Mouse (Mus musculus): ENCODE measurements around the gene Kctd19. TPM values are rescaled to one million over a fixed set of nuclear protein-coding genes. Genes with fewer than 3 reads are reported as not detected.

Kctd19 gene
- polyA plus RNA-seq (2015; fragmentation: Nextera tagmentation; extraction: Ambion mirVana): not detected in 2 replicates

DNA sequence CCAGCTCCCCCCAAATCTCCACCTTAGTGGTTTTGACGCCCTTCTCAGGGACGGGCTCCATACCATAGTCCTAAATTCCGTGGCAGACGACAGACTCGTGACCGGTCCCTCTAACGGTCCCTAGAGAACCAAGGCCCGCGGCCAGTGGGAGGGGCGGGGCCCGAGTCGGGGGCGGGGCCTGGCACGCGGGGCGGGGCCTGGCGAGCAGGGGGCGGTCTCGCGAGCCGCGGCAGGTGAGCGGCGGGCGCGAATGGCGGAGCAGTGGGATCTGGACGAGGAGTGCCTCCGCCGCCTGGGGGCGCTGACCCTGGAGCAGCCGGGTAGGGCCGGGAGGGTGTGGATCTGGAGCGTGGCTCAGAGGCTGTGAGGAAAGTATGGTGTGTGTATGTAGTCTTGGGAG, at the start of gene Kctd19, which contains the start of gene Lrrc36:
Kctd19 (minus strand) TSS at position 112 of the 400 bp plus-strand sequence.
Lrrc36 (plus strand) TSS at position 181 of the 400 bp plus-strand sequence.
- Histone ChIP-seq H3K4me1 (ENCODE audit: control insufficient read depth, low read depth, low read length) (peaks cover 4% of the 10 kb centered on the region; the same call in 1 of the 2 replicates), H3K9ac (ENCODE audit: low read depth, low read length) (no peak within 1 kb of the TSS), H3K4me3 (ENCODE audit: low read depth, low read length) (peak within 1 kb of the TSS; percentile 4), H3K27me3 (ENCODE audit: control insufficient read depth, insufficient read depth, low read depth, low read length) (peaks cover 28% of the 10 kb centered on the region), H3K9me3 (replicated peaks; ENCODE audit: control insufficient read depth, low read length) (no peaks in the 10 kb centered on the region), H3K36me3 (ENCODE audit: control insufficient read depth, insufficient read depth) (no peaks in the 10 kb centered on the region), H3K4me2 (ENCODE audit: low read depth, low read length) (peak within 1 kb of the TSS; percentile 43), H3K27ac (ENCODE audit: low read length) (no peak within 1 kb of the TSS)
- peak; percentile 60 for ATAC-seq (ENCODE audit: low read depth)
- WGBS (ENCODE audit: insufficient replicate concordance): 2% methylated on average over 34 of the region's 34 CpGs

DNA sequence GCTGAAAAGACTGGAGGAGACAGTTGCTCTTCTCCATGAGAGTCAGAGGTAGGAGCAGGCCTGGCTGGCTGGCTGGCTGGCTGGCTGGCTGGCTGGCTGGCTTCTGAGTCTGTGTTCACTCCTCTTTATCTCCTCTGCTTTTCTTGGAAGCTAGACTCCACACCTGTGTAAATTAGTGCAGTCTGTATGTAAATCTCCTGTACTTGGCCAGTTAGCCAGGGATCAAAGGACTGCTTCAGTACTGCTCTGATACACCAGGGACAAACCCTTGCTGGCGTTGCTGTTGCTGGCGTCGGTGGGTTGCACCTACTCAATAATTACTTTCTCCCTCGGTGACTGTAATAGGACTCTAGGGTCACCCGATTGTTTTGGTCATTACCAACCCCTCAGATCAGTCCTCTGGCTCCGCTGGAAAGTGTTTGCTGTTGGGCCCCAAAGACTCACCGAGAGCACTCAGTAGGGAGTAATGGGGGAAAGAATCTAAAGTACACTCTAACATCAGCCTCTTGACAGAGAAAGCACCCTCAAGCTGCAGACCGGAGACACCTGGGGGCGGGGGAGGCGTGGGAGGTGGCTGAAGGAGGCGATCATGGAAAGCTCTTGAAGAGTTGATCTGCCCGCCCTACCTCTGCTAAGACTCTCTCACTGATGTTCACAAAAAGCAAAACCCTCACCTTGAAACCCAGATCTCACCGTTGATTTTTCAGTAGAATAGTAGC, 47.9 kb upstream of the Kctd19 start:
- Histone ChIP-seq H3K4me1 (ENCODE audit: control insufficient read depth, low read depth, low read length) (no peaks in the 10 kb centered on the region), H3K27me3 (ENCODE audit: control insufficient read depth, insufficient read depth, low read depth, low read length) (no peaks in the 10 kb centered on the region; the same call in none of the 2 replicates), H3K36me3 (ENCODE audit: control insufficient read depth, insufficient read depth) (no peaks in the 10 kb centered on the region), H3K4me2 (ENCODE audit: low read depth, low read length) (no peak overlapping the region), H3K9ac (ENCODE audit: low read depth, low read length) (no peak overlapping the region), H3K4me3 (ENCODE audit: low read depth, low read length) (no peak overlapping the region), H3K9me3 (replicated peaks; ENCODE audit: control insufficient read depth, low read length) (no peaks in the 10 kb centered on the region), H3K27ac (ENCODE audit: low read length) (no peak overlapping the region)
- WGBS (ENCODE audit: insufficient replicate concordance): 59% methylated on average over 13 of the region's 13 CpGs
- no peak for ATAC-seq (ENCODE audit: low read depth)

GRCm38 (mm10) chr8:105455218-105455617, 41.9 kb upstream of the Kctd19 start:
- Histone ChIP-seq H3K4me3 (ENCODE audit: low read depth, low read length) (no peak overlapping the region), H3K27me3 (ENCODE audit: control insufficient read depth, insufficient read depth, low read depth, low read length) (no peaks in the 10 kb centered on the region; the same call in 1 of the 2 replicates), H3K9me3 (replicated peaks; ENCODE audit: control insufficient read depth, low read length) (no peaks in the 10 kb centered on the region), H3K27ac (ENCODE audit: low read length) (no peak overlapping the region), H3K36me3 (ENCODE audit: control insufficient read depth, insufficient read depth) (no peaks in the 10 kb centered on the region), H3K9ac (ENCODE audit: low read depth, low read length) (peak overlapping the region; percentile 6; the same call in 1 of the 2 replicates), H3K4me2 (ENCODE audit: low read depth, low read length) (peak overlapping the region; percentile 28), H3K4me1 (ENCODE audit: control insufficient read depth, low read depth, low read length) (peaks cover 7% of the 10 kb centered on the region)
- WGBS (ENCODE audit: insufficient replicate concordance): 9% methylated on average over 10 of the region's 10 CpGs
- ATAC-seq (ENCODE audit: low read depth): no peak

- no peak overlapping the region for H3K4me2 ChIP-seq (ENCODE audit: low read depth, low read length)
- peaks cover 16% of the 10 kb centered on the region for H3K4me1 ChIP-seq (ENCODE audit: control insufficient read depth, low read depth, low read length)
- no peak overlapping the region for H3K27ac ChIP-seq (ENCODE audit: low read length)
- H3K4me3 ChIP-seq (ENCODE audit: low read depth, low read length): no peak overlapping the region
- H3K9me3 ChIP-seq (replicated peaks; ENCODE audit: control insufficient read depth, low read length): no peaks in the 10 kb centered on the region
- 49% methylated on average over 5 of the region's 5 CpGs for WGBS (ENCODE audit: insufficient replicate concordance)
- ATAC-seq (ENCODE audit: low read depth): no peak
- no peaks in the 10 kb centered on the region for H3K36me3 ChIP-seq (ENCODE audit: control insufficient read depth, insufficient read depth)
- no peak overlapping the region for H3K9ac ChIP-seq (ENCODE audit: low read depth, low read length)
- H3K27me3 ChIP-seq (ENCODE audit: control insufficient read depth, insufficient read depth, low read depth, low read length): no peaks in the 10 kb centered on the region; the same call in 1 of the 2 replicates
Measured at GRCm38 (mm10) chr8:105454088-105454487, 40.8 kb upstream of the Kctd19 start.

GRCm38 (mm10) chr8:105453296-105453695, 40.0 kb upstream of the Kctd19 start:
- no peaks in the 10 kb centered on the region for H3K36me3 ChIP-seq (ENCODE audit: control insufficient read depth, insufficient read depth)
- H3K27me3 ChIP-seq (ENCODE audit: control insufficient read depth, insufficient read depth, low read depth, low read length): no peaks in the 10 kb centered on the region; the same call in 1 of the 2 replicates
- no peaks in the 10 kb centered on the region for H3K9me3 ChIP-seq (replicated peaks; ENCODE audit: control insufficient read depth, low read length)
- H3K4me1 ChIP-seq (ENCODE audit: control insufficient read depth, low read depth, low read length): peaks cover 20% of the 10 kb centered on the region
- ATAC-seq (ENCODE audit: low read depth): no peak
- H3K4me2 ChIP-seq (ENCODE audit: low read depth, low read length): no peak overlapping the region
- H3K4me3 ChIP-seq (ENCODE audit: low read depth, low read length): no peak overlapping the region
- 38% methylated on average over 5 of the region's 5 CpGs for WGBS (ENCODE audit: insufficient replicate concordance)
- no peak overlapping the region for H3K9ac ChIP-seq (ENCODE audit: low read depth, low read length)
- H3K27ac ChIP-seq (ENCODE audit: low read length): no peak overlapping the region

- H3K4me1 ChIP-seq (ENCODE audit: control insufficient read depth, low read depth, low read length): peaks cover 26% of the 10 kb centered on the region
- H3K9ac ChIP-seq (ENCODE audit: low read depth, low read length): no peak overlapping the region
- 64% methylated on average over 15 of the region's 15 CpGs for WGBS (ENCODE audit: insufficient replicate concordance)
- H3K9me3 ChIP-seq (replicated peaks; ENCODE audit: control insufficient read depth, low read length): no peaks in the 10 kb centered on the region
- no peak overlapping the region for H3K4me2 ChIP-seq (ENCODE audit: low read depth, low read length)
- 0 out of 2 replicates have a peak overlapping the region, but pooled peaks have one; percentile 3 for H3K27ac ChIP-seq (ENCODE audit: low read length)
- no peaks in the 10 kb centered on the region for H3K36me3 ChIP-seq (ENCODE audit: control insufficient read depth, insufficient read depth)
- no peaks in the 10 kb centered on the region; the same call in 1 of the 2 replicates for H3K27me3 ChIP-seq (ENCODE audit: control insufficient read depth, insufficient read depth, low read depth, low read length)
- no peak overlapping the region for H3K4me3 ChIP-seq (ENCODE audit: low read depth, low read length)
- ATAC-seq (ENCODE audit: low read depth): no peak
Measured at GRCm38 (mm10) chr8:105451903-105452603, 38.8 kb upstream of the Kctd19 start.

- no peak for ATAC-seq (ENCODE audit: low read depth)
- H3K4me2 ChIP-seq (ENCODE audit: low read depth, low read length): no peak overlapping the region
- no peak overlapping the region for H3K27ac ChIP-seq (ENCODE audit: low read length)
- no peaks in the 10 kb centered on the region; the same call in 1 of the 2 replicates for H3K27me3 ChIP-seq (ENCODE audit: control insufficient read depth, insufficient read depth, low read depth, low read length)
- H3K36me3 ChIP-seq (ENCODE audit: control insufficient read depth, insufficient read depth): no peaks in the 10 kb centered on the region
- no peak overlapping the region for H3K9ac ChIP-seq (ENCODE audit: low read depth, low read length)
- whole genome bisulfite sequencing (ENCODE audit: insufficient replicate concordance): 64% methylated on average over 1 of the region's 1 CpGs
- no peak overlapping the region for H3K4me3 ChIP-seq (ENCODE audit: low read depth, low read length)
- peaks cover 30% of the 10 kb centered on the region for H3K4me1 ChIP-seq (ENCODE audit: control insufficient read depth, low read depth, low read length)
- no peaks in the 10 kb centered on the region for H3K9me3 ChIP-seq (replicated peaks; ENCODE audit: control insufficient read depth, low read length)
Measured at GRCm38 (mm10) chr8:105450977-105451376, 37.7 kb upstream of the Kctd19 start.

DNA sequence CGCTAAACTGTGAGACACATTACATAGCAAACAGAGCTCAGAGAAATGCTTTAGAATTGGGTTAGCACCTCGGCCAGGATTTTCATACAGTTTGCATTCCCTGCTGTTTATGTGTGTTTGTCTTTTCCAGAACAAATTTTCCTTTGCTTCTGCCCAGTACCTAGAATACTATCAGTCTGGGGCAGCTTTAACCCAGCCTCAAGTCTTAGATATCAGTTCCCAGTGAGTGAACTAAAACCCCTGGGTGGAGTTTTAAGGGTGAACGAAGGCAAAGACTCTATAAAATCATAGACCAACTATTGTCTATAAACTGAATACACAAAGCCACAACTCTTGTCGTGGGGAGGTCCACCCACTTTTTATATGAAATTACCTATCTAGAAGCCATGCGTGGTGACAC, 35.3 kb upstream of the Kctd19 start:
- Histone ChIP-seq H3K27me3 (ENCODE audit: control insufficient read depth, insufficient read depth, low read depth, low read length) (no peaks in the 10 kb centered on the region; the same call in 1 of the 2 replicates), H3K4me3 (ENCODE audit: low read depth, low read length) (0 out of 2 replicates have a peak overlapping the region, but pooled peaks have one; percentile 14), H3K9me3 (replicated peaks; ENCODE audit: control insufficient read depth, low read length) (no peaks in the 10 kb centered on the region), H3K9ac (ENCODE audit: low read depth, low read length) (peak overlapping the region; percentile 43), H3K4me2 (ENCODE audit: low read depth, low read length) (peak overlapping the region; percentile 50), H3K27ac (ENCODE audit: low read length) (peak overlapping the region; percentile 84), H3K36me3 (ENCODE audit: control insufficient read depth, insufficient read depth) (no peaks in the 10 kb centered on the region), H3K4me1 (ENCODE audit: control insufficient read depth, low read depth, low read length) (peaks cover 38% of the 10 kb centered on the region)
- WGBS (ENCODE audit: insufficient replicate concordance): 29% methylated on average over 5 of the region's 5 CpGs
- ATAC-seq (ENCODE audit: low read depth): peak; percentile 94

Data from liver, embryonic 16.5 days (tissue).